Mouse (Mus musculus) testis, adult 2 months (tissue): Measurements from ENCODE around the gene Galnt2. TPM values are rescaled to one million over a fixed set of nuclear protein-coding genes. Genes with fewer than 3 reads are reported as not detected.

Experiments
- H3K27ac ChIP-seq: fragments of 200-500 bp; 2 replicates; pipeline ENCODE4 v1.5.1; 2012; ENCODE audit warnings: low read depth, low read length; ENCODE audit not compliant: control insufficient read depth, insufficient read depth
- H3K27me3 ChIP-seq: fragments of 200-500 bp; 2 replicates; pipeline ENCODE4 v1.6.1; 2012; ENCODE audit warnings: mild to moderate bottlenecking, low read length, moderate library complexity; ENCODE audit not compliant: control insufficient read depth, insufficient read depth
- H3K36me3 ChIP-seq: fragments of 200-500 bp; 2 replicates; pipeline ENCODE4 v1.6.1; 2012; ENCODE audit warnings: mild to moderate bottlenecking, low read length; ENCODE audit not compliant: control insufficient read depth, insufficient read depth
- H3K4me1 ChIP-seq: fragments of 200-500 bp; 2 replicates; pipeline ENCODE4 v1.6.1; 2012; ENCODE audit warnings: low read length; ENCODE audit not compliant: control insufficient read depth, insufficient read depth
- H3K4me3 ChIP-seq: fragments of 200-500 bp; 2 replicates; pipeline ENCODE4 v1.5.1; 2012; ENCODE audit warnings: low read depth, mild to moderate bottlenecking, low read length, moderate library complexity, mixed read lengths; ENCODE audit not compliant: control insufficient read depth
- CTCF ChIP-seq: fragments of 200-500 bp; IDR thresholded peaks from 2 replicates; pipeline ENCODE4 v1.5.1; 2012; ENCODE audit warnings: low read depth, mild to moderate bottlenecking, inconsistent platforms, low read length, moderate library complexity; ENCODE audit not compliant: control insufficient read depth, insufficient read depth, insufficient replicate concordance
- POLR2A ChIP-seq: fragments of 200-500 bp; IDR thresholded peaks from 2 replicates; pipeline ENCODE4 v1.6.1; 2012; ENCODE audit warnings: low read depth, mild to moderate bottlenecking, inconsistent platforms, low read length, moderate library complexity; ENCODE audit not compliant: control insufficient read depth
- polyA plus RNA-seq: library from polyadenylated mRNA; depleted of rRNA; stranded (reverse); fragments of >200 nt; gene quantifications from 2 replicates; pipeline ENCODE4 v1.2.3, GENCODE M21; 2012

The Galnt2 gene
- polyA plus RNA-seq, 1 experiment = 0.91 TPM

- no peak overlapping the region for H3K27ac ChIP-seq
- TF ChIP-seq CTCF = no peak
- TF ChIP-seq POLR2A = no peak
- no peaks in the 10 kb centered on the region for H3K36me3 ChIP-seq
- H3K4me3 ChIP-seq = no peak overlapping the region
- no peaks in the 10 kb centered on the region for H3K4me1 ChIP-seq
- no peaks in the 10 kb centered on the region for H3K27me3 ChIP-seq
Observed at GRCm38 (mm10) chr8:124306574-124306973, 75.4 kb downstream of the Galnt2 start.

- H3K27me3 ChIP-seq = no peaks in the 10 kb centered on the region
- no peaks in the 10 kb centered on the region for H3K36me3 ChIP-seq
- no peaks in the 10 kb centered on the region for H3K4me1 ChIP-seq
- no peak overlapping the region for H3K27ac ChIP-seq
- no peak for TF ChIP-seq CTCF
- TF ChIP-seq POLR2A = no peak
- no peak overlapping the region for H3K4me3 ChIP-seq
Observed at GRCm38 (mm10) chr8:124307700-124308099, 76.5 kb downstream of the Galnt2 start.

GRCm38 (mm10) chr8:124310509-124310908 is 79.3 kb downstream of the Galnt2 start:
- Histone ChIP-seq H3K27me3 (no peaks in the 10 kb centered on the region), H3K4me3 (no peak overlapping the region), H3K27ac (no peak overlapping the region), H3K4me1 (no peaks in the 10 kb centered on the region), H3K36me3 (no peaks in the 10 kb centered on the region)
- TF ChIP-seq POLR2A (no peak), CTCF (no peak)

- Histone ChIP-seq H3K36me3 (no peaks in the 10 kb centered on the region), H3K27ac (no peak overlapping the region), H3K4me3 (no peak overlapping the region), H3K27me3 (no peaks in the 10 kb centered on the region), H3K4me1 (no peaks in the 10 kb centered on the region)
- TF ChIP-seq CTCF = no peak
- no peak for TF ChIP-seq POLR2A
Observed at GRCm38 (mm10) chr8:124311111-124311510, 79.9 kb downstream of the Galnt2 start.

GRCm38 (mm10) chr8:124311723-124312122 is 80.5 kb downstream of the Galnt2 start:
- Histone ChIP-seq H3K27me3 (no peaks in the 10 kb centered on the region), H3K4me3 (no peak overlapping the region), H3K27ac (no peak overlapping the region), H3K4me1 (no peaks in the 10 kb centered on the region), H3K36me3 (no peaks in the 10 kb centered on the region)
- TF ChIP-seq CTCF (no peak), POLR2A (no peak)

- Histone ChIP-seq H3K4me1 (no peaks in the 10 kb centered on the region), H3K36me3 (no peaks in the 10 kb centered on the region), H3K27ac (no peak overlapping the region), H3K27me3 (no peaks in the 10 kb centered on the region), H3K4me3 (no peak overlapping the region)
- TF ChIP-seq POLR2A (no peak), CTCF (no peak)
Observed at GRCm38 (mm10) chr8:124312228-124312627, 81.0 kb downstream of the Galnt2 start.

- no peak overlapping the region for H3K4me3 ChIP-seq
- TF ChIP-seq CTCF (no peak; the same call in 1 of the 2 replicates), POLR2A (no peak)
- no peaks in the 10 kb centered on the region for H3K36me3 ChIP-seq
- peaks cover 3% of the 10 kb centered on the region for H3K4me1 ChIP-seq
- H3K27me3 ChIP-seq = no peaks in the 10 kb centered on the region
- H3K27ac ChIP-seq = no peak overlapping the region
Observed at GRCm38 (mm10) chr8:124314803-124315202, 83.6 kb downstream of the Galnt2 start.
